Mouse (Mus musculus): ENCODE data around the gene Cited2. TPM values are rescaled to one million over a fixed set of nuclear protein-coding genes. Genes with fewer than 3 reads are reported as not detected.
A peak's percentile ranks its signal among the peaks of the same experiment; 100 is the strongest.

Cited2 gene
- polyA plus RNA-seq, 1 experiment = 14.9 TPM

- Histone ChIP-seq H3K27ac (replicated peaks; ENCODE audit: low read depth, low read length) (no peak overlapping the region), H3K4me1 (ENCODE audit: control insufficient read depth, insufficient read depth, insufficient read length, low read length) (peaks cover 2% of the 10 kb centered on the region; the same call in 1 of the 2 replicates), H3K4me3 (ENCODE audit: insufficient read depth, low read depth, low read length) (no peak overlapping the region)
Observed at GRCm38 (mm10) chr10:17729476-17729875, 6.5 kb downstream of the Cited2 start.

GRCm38 (mm10) chr10:17733057-17733456 lies 10.0 kb downstream of the Cited2 start:
- Histone ChIP-seq H3K27ac (replicated peaks; ENCODE audit: low read depth, low read length) (no peak overlapping the region), H3K4me1 (ENCODE audit: control insufficient read depth, insufficient read depth, insufficient read length, low read length) (no peaks in the 10 kb centered on the region), H3K4me3 (ENCODE audit: insufficient read depth, low read depth, low read length) (no peak overlapping the region)

- no peaks in the 10 kb centered on the region for H3K4me1 ChIP-seq (ENCODE audit: control insufficient read depth, insufficient read depth, insufficient read length, low read length)
- no peak overlapping the region for H3K27ac ChIP-seq (replicated peaks; ENCODE audit: low read depth, low read length)
- no peak overlapping the region for H3K4me3 ChIP-seq (ENCODE audit: insufficient read depth, low read depth, low read length)
Observed at GRCm38 (mm10) chr10:17742581-17742980, 19.6 kb downstream of the Cited2 start.

GRCm38 (mm10) chr10:17752478-17752877 lies 29.5 kb downstream of the Cited2 start:
- Histone ChIP-seq H3K27ac (replicated peaks; ENCODE audit: low read depth, low read length) (no peak overlapping the region), H3K4me3 (ENCODE audit: insufficient read depth, low read depth, low read length) (no peak overlapping the region), H3K4me1 (ENCODE audit: control insufficient read depth, insufficient read depth, insufficient read length, low read length) (no peaks in the 10 kb centered on the region)

- H3K27ac ChIP-seq (replicated peaks; ENCODE audit: low read depth, low read length) = no peak overlapping the region
- no peaks in the 10 kb centered on the region for H3K4me1 ChIP-seq (ENCODE audit: control insufficient read depth, insufficient read depth, insufficient read length, low read length)
- H3K4me3 ChIP-seq (ENCODE audit: insufficient read depth, low read depth, low read length) = no peak overlapping the region
Observed at GRCm38 (mm10) chr10:17759772-17760171, 36.8 kb downstream of the Cited2 start.

- no peaks in the 10 kb centered on the region for H3K4me1 ChIP-seq (ENCODE audit: control insufficient read depth, insufficient read depth, insufficient read length, low read length)
- no peak overlapping the region for H3K27ac ChIP-seq (replicated peaks; ENCODE audit: low read depth, low read length)
- H3K4me3 ChIP-seq (ENCODE audit: insufficient read depth, low read depth, low read length) = no peak overlapping the region
Observed at GRCm38 (mm10) chr10:17760750-17761613, 38.0 kb downstream of the Cited2 start.

GRCm38 (mm10) chr10:17761652-17762051 lies 38.6 kb downstream of the Cited2 start:
- H3K27ac ChIP-seq (replicated peaks; ENCODE audit: low read depth, low read length) = no peak overlapping the region
- no peaks in the 10 kb centered on the region for H3K4me1 ChIP-seq (ENCODE audit: control insufficient read depth, insufficient read depth, insufficient read length, low read length)
- no peak overlapping the region for H3K4me3 ChIP-seq (ENCODE audit: insufficient read depth, low read depth, low read length)

- Histone ChIP-seq H3K27ac (replicated peaks; ENCODE audit: low read depth, low read length) (no peak overlapping the region), H3K4me1 (ENCODE audit: control insufficient read depth, insufficient read depth, insufficient read length, low read length) (no peaks in the 10 kb centered on the region), H3K4me3 (ENCODE audit: insufficient read depth, low read depth, low read length) (no peak overlapping the region)
Observed at GRCm38 (mm10) chr10:17762946-17763345, 39.9 kb downstream of the Cited2 start.

- Histone ChIP-seq H3K27ac (replicated peaks; ENCODE audit: low read depth, low read length) (no peak overlapping the region), H3K4me1 (ENCODE audit: control insufficient read depth, insufficient read depth, insufficient read length, low read length) (no peaks in the 10 kb centered on the region), H3K4me3 (ENCODE audit: insufficient read depth, low read depth, low read length) (no peak overlapping the region)
Observed at GRCm38 (mm10) chr10:17769856-17770255, 46.8 kb downstream of the Cited2 start.

- peak overlapping the region; percentile 56; the same call in 1 of the 2 replicates for H3K27ac ChIP-seq (replicated peaks; ENCODE audit: low read depth, low read length)
- no peak overlapping the region for H3K4me3 ChIP-seq (ENCODE audit: insufficient read depth, low read depth, low read length)
- no peaks in the 10 kb centered on the region for H3K4me1 ChIP-seq (ENCODE audit: control insufficient read depth, insufficient read depth, insufficient read length, low read length)
Observed at GRCm38 (mm10) chr10:17772364-17772763, 49.3 kb downstream of the Cited2 start.

GRCm38 (mm10) chr10:17774366-17774765 lies 51.3 kb downstream of the Cited2 start:
- no peaks in the 10 kb centered on the region for H3K4me1 ChIP-seq (ENCODE audit: control insufficient read depth, insufficient read depth, insufficient read length, low read length)
- no peak overlapping the region for H3K27ac ChIP-seq (replicated peaks; ENCODE audit: low read depth, low read length)
- H3K4me3 ChIP-seq (ENCODE audit: insufficient read depth, low read depth, low read length) = no peak overlapping the region

- no peak overlapping the region for H3K27ac ChIP-seq (replicated peaks; ENCODE audit: low read depth, low read length)
- no peaks in the 10 kb centered on the region for H3K4me1 ChIP-seq (ENCODE audit: control insufficient read depth, insufficient read depth, insufficient read length, low read length)
- no peak overlapping the region for H3K4me3 ChIP-seq (ENCODE audit: insufficient read depth, low read depth, low read length)
Observed at GRCm38 (mm10) chr10:17775079-17775478, 52.1 kb downstream of the Cited2 start.

Other genes starting within 250 kb of the Cited2 start
- gene Txlnb, start 73.0 kb downstream of the Cited2 start, polyA plus RNA-seq (2012; ENCODE audit: insufficient read depth, insufficient read length, missing spikeins) = 12.1 and 13.1 TPM in 2 replicates
- 16.9 and 24.7 TPM in 2 replicates for gene Heca, start 224.8 kb downstream of the Cited2 start, polyA plus RNA-seq (2012; ENCODE audit: insufficient read depth, insufficient read length, missing spikeins)